Mouse (Mus musculus) heart, embryonic 16.5 days (tissue): ENCODE measurements around the gene Cabp7. TPM values are rescaled to one million over a fixed set of nuclear protein-coding genes. Genes with fewer than 3 reads are reported as not detected.

Experiments used
- ATAC-seq: fragments of 200-750 bp; cut with Nextera tagmentation; replicated peaks from 2 replicates; pipeline ENCODE4 v1.8.0; 2017; ENCODE audit warnings: moderate number of reproducible peaks; ENCODE audit not compliant: insufficient read depth, low FRiP score; ENCODE audit errors: extremely low read depth
- H3K27ac ChIP-seq: fragments of 300-500 bp; sonication (generic); 2 replicates; pipeline ENCODE4 v1.5.1; 2014; ENCODE audit warnings: mild to moderate bottlenecking, low read length, control low read depth, moderate library complexity
- H3K27me3 ChIP-seq: fragments of 300-500 bp; sonication (generic); 2 replicates; pipeline ENCODE4 v1.6.1; 2014; ENCODE audit warnings: low read length, mixed read lengths; ENCODE audit not compliant: control insufficient read depth, insufficient read depth
- H3K36me3 ChIP-seq: fragments of 300-500 bp; sonication (generic); 2 replicates; pipeline ENCODE4 v1.6.1; 2014; ENCODE audit not compliant: control insufficient read depth, insufficient read depth
- H3K4me1 ChIP-seq: fragments of 300-500 bp; sonication (generic); 2 replicates; pipeline ENCODE4 v1.6.1; 2014; ENCODE audit warnings: low read length, mixed read lengths; ENCODE audit not compliant: control insufficient read depth, insufficient read depth
- H3K4me2 ChIP-seq: fragments of 300-500 bp; sonication (generic); 2 replicates; pipeline ENCODE4 v1.6.1; 2014; ENCODE audit warnings: low read depth, mild to moderate bottlenecking, control low read depth, low read length
- H3K4me3 ChIP-seq: fragments of 300-500 bp; sonication (generic); 2 replicates; pipeline ENCODE4 v1.5.1; 2014; ENCODE audit warnings: mild to moderate bottlenecking, control low read depth, low read length
- H3K9ac ChIP-seq: fragments of 300-500 bp; sonication (generic); 2 replicates; pipeline ENCODE4 v1.6.1; 2014; ENCODE audit warnings: low read length, control low read depth
- H3K9me3 ChIP-seq: fragments of 300-500 bp; sonication (generic); replicated peaks from 2 replicates; pipeline ENCODE4 v1.6.1; 2016; ENCODE audit warnings: low read length; ENCODE audit not compliant: control insufficient read depth
- WGBS: fragments of 180-500 bp; shearing (Covaris S2); extraction: QIAGEN DNeasy Blood & Tissue Kit; methylation state at CpG from one replicate; pipeline ENCODE4 v1.1.7; 2014; 5-methylcytosine and 5-hydroxymethylcytosine counted together
- polyA plus RNA-seq: library from polyadenylated mRNA; unstranded; fragments of >200 nt; fragmentation: Nextera tagmentation; extraction: Ambion mirVana; gene quantifications from 2 replicates; pipeline ENCODE4 v1.2.1, GENCODE M21; 2015

Cabp7 gene
- polyA plus RNA-seq, 1 experiment from 2014 or later: 0.14 TPM

DNA sequence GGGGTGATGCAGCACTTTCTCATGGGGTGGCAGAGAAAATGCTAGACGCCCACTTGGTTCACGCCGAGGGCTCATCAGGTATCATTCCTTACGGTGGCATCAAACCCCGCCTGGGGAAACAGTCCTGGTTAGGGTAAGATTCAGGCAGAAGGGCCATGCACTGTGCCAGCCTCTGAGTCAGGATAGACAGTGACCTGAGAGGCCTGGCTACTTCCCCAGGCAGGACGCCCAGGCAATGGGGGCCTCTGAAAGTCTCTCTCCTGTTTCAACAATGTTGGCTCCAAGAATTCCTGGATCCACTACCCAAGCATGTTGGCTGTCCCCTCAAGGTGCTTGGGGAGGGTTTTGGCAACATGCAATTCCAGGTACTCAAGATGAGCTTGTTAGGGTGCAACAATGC is 23.3 kb upstream of the Cabp7 start:
- Histone ChIP-seq H3K36me3 (peaks cover 3% of the 10 kb centered on the region), H3K4me2 (no peak overlapping the region), H3K9me3 (no peaks in the 10 kb centered on the region), H3K4me1 (no peaks in the 10 kb centered on the region), H3K4me3 (no peak overlapping the region), H3K27ac (no peak overlapping the region), H3K27me3 (no peaks in the 10 kb centered on the region), H3K9ac (no peak overlapping the region)
- ATAC-seq: no peak
- 92% methylated on average over 6 of the region's 6 CpGs for WGBS

DNA sequence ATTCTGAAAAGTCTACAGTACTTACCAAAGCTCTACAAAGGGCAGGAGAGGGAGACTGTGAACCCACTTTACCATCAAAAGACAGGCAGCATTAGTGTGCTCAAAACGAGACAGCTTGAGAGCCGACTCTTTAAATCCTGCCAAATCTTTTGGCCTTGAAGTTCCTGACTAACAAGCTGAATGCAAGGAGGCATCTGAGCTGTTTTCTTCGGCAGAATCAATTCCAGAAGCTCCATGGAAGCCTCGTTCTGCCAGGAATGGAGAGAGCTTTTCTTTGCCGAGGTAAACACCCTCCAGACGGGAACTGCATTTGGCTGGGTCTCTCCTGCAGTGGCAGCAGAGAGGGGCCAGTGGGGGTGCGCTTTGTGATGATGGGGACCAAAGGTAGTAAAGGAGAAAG is 22.7 kb upstream of the Cabp7 start:
- Histone ChIP-seq H3K27ac (no peak overlapping the region), H3K9me3 (no peaks in the 10 kb centered on the region), H3K4me1 (no peaks in the 10 kb centered on the region), H3K36me3 (peaks cover 3% of the 10 kb centered on the region), H3K9ac (no peak overlapping the region), H3K4me3 (no peak overlapping the region), H3K4me2 (no peak overlapping the region), H3K27me3 (no peaks in the 10 kb centered on the region)
- no peak for ATAC-seq
- WGBS: 73% methylated on average over 7 of the region's 7 CpGs

DNA sequence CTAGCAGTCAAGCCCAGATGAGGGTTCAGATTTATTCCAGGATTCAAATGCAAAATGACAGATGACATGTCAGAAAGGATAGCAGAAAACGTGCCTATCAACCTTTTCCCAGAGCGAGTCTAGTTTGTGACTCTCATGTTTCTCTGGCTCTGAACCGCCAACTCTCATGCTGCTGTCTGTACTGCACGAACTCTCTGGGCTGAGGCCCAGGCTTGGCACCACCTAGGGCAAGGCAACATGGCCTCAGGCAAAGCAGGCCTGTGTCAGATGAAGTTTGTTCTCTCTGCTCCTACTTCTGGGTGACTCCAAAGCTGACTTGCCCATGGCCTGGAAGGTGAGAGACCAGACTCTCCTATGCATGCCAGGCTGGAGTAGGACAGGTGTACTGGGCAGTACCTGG is 21.8 kb upstream of the Cabp7 start:
- Histone ChIP-seq H3K9me3 (no peaks in the 10 kb centered on the region), H3K4me3 (no peak overlapping the region), H3K4me1 (no peaks in the 10 kb centered on the region), H3K27me3 (no peaks in the 10 kb centered on the region), H3K27ac (no peak overlapping the region), H3K9ac (no peak overlapping the region), H3K4me2 (no peak overlapping the region), H3K36me3 (peaks cover 3% of the 10 kb centered on the region)
- no peak for ATAC-seq
- whole genome bisulfite sequencing: 90% methylated on average over 4 of the region's 4 CpGs

DNA sequence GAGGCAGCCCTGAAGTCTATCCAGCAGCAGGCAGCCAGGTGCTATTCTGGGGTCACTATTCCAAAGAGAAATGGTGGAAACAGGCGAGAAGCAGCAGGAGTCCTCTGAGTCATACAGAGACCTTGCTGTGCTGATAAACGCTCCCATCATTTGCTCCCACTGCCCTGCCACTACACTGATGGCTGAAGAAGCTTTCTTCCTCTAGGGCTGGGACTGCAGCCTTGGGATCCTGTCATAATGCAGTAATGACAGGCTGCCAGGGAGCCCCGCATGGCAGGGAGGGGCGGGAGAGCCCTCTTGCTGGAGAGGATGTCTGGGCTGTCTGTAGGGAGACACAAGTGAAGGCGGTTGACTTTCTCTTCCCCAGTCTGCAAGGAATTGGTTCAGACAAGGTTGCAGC is 17.9 kb upstream of the Cabp7 start:
- WGBS: 40% methylated on average over 5 of the region's 5 CpGs
- H3K4me2 ChIP-seq: no peak overlapping the region
- no peak overlapping the region for H3K4me3 ChIP-seq
- H3K27ac ChIP-seq: no peak overlapping the region
- no peak overlapping the region for H3K9ac ChIP-seq
- no peaks in the 10 kb centered on the region for H3K9me3 ChIP-seq
- H3K4me1 ChIP-seq: peaks cover 9% of the 10 kb centered on the region
- ATAC-seq: no peak
- H3K27me3 ChIP-seq: peaks cover 17% of the 10 kb centered on the region
- no peaks in the 10 kb centered on the region; the same call in 1 of the 2 replicates for H3K36me3 ChIP-seq

DNA sequence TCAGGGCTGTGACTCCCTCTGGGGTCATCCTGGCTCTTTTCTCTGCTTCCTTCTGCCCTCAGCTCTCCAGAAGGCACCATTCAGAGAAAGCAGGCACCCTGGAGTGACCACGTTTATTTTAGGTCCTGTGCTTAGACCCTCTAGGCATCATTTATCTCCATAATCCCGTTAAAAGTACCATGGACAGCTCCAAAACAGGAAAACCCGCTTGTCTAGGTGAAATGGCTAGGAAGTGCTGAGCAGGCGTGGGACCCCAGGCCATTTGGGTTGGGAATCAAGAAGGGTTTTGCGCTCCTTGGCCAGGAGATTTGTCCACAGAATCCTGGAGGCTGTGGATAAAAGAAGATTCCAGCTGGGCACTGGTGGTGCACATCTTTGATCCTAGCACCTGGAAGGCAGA is 17.1 kb upstream of the Cabp7 start:
- no peaks in the 10 kb centered on the region for H3K9me3 ChIP-seq
- H3K4me2 ChIP-seq: no peak overlapping the region
- peaks cover 9% of the 10 kb centered on the region for H3K4me1 ChIP-seq
- ATAC-seq: no peak
- no peak overlapping the region for H3K27ac ChIP-seq
- H3K4me3 ChIP-seq: no peak overlapping the region
- no peaks in the 10 kb centered on the region for H3K36me3 ChIP-seq
- no peak overlapping the region for H3K9ac ChIP-seq
- peaks cover 17% of the 10 kb centered on the region for H3K27me3 ChIP-seq
- WGBS: 13% methylated on average over 5 of the region's 5 CpGs

DNA sequence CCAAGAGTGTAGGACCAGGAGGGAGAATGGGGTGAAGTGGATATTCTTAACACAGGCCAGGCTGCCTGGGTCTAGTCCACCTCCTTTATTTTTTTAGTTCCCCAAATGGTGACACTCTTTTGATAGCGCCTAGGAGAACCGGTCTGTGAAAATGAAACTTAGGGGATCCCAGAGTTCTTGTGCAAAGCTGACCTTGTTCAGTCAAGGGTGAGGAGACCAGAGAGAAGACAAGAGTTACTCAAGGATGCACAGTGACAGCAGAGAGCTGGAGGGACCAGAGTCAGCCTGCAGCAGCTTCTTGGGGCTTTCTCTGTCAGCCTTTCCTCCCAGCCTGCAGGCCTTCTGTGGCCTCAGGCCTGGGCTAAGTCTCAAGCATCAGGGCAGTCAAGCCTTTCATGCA is 15.9 kb upstream of the Cabp7 start:
- H3K27me3 ChIP-seq: peaks cover 17% of the 10 kb centered on the region
- H3K4me3 ChIP-seq: no peak overlapping the region
- H3K27ac ChIP-seq: no peak overlapping the region
- no peak for ATAC-seq
- 14% methylated on average over 2 of the region's 2 CpGs for WGBS
- H3K4me2 ChIP-seq: no peak overlapping the region
- H3K4me1 ChIP-seq: peaks cover 9% of the 10 kb centered on the region
- H3K9ac ChIP-seq: no peak overlapping the region
- no peaks in the 10 kb centered on the region for H3K9me3 ChIP-seq
- no peaks in the 10 kb centered on the region for H3K36me3 ChIP-seq

DNA sequence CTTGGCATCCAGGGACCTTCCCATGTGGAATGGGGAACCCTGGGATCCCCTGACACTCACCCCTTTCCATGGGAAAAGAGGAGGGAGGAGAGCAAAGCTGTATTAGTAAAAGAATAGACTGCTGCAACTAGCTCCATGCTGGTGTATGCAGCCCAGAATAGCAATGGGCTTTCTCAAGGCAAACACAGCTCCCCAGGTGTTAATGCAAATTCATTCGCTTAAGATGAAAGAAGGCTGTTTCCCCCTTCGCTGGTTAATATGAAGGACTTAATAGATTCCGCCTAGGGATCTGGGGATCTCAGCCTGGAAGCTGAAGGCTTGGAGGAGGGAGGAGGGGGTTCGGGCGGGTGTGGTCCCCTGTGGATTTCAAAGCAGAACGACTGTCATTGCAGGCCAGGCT is 15.4 kb upstream of the Cabp7 start:
- H3K27ac ChIP-seq: no peak overlapping the region
- H3K4me1 ChIP-seq: peaks cover 9% of the 10 kb centered on the region
- no peaks in the 10 kb centered on the region for H3K9me3 ChIP-seq
- H3K4me2 ChIP-seq: no peak overlapping the region
- no peak overlapping the region for H3K9ac ChIP-seq
- ATAC-seq: no peak
- peaks cover 17% of the 10 kb centered on the region for H3K27me3 ChIP-seq
- no peaks in the 10 kb centered on the region for H3K36me3 ChIP-seq
- H3K4me3 ChIP-seq: no peak overlapping the region
- 23% methylated on average over 6 of the region's 6 CpGs for WGBS

DNA sequence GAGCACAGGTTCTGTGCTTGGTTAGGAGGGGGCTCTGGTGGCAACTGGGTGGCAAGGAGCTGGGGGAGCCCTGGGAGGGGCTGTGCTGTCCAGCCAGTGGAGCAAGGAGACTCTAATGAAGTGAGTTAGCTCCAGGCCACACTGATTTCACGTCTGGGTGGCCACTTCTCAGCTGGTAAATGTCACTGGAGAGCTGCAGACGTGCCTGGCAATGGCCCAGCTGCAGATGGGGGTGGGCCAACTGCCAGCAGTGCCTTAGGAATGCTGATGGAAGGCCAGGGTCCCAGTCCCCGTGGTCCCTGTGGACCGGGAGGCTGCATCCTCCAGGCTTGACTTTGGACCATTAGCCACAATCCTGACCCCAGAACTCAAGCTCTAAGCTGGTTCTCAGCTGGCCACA is 13.9 kb upstream of the Cabp7 start:
- H3K27ac ChIP-seq: no peak overlapping the region
- H3K36me3 ChIP-seq: no peaks in the 10 kb centered on the region
- no peak overlapping the region for H3K9ac ChIP-seq
- no peak overlapping the region for H3K4me2 ChIP-seq
- ATAC-seq: peak; percentile 56
- 13% methylated on average over 4 of the region's 4 CpGs for WGBS
- peaks cover 9% of the 10 kb centered on the region for H3K4me1 ChIP-seq
- H3K27me3 ChIP-seq: peaks cover 19% of the 10 kb centered on the region
- H3K4me3 ChIP-seq: no peak overlapping the region
- no peaks in the 10 kb centered on the region for H3K9me3 ChIP-seq

DNA sequence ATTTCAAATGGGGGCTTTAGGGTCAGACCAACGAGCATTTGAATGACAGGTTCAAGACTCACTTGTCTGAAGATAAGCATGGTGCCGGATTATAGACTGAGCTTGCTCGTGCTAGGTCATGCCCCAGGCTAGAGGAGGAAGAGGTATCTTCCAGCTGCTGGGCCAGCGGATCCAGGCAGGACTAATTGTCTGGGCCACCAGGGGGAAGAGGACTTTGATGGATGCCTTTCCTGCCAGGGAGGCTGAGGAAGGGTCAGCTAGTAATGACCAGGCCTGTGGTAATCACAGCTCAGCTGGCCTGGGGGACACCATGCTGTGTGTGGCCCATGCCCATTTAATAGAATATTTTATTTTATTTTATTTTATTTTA is 11.2 kb upstream of the Cabp7 start:
- no peak for ATAC-seq
- WGBS: 27% methylated on average over 4 of the region's 4 CpGs
- Histone ChIP-seq H3K4me2 (no peak overlapping the region), H3K4me1 (peaks cover 9% of the 10 kb centered on the region), H3K4me3 (no peak overlapping the region), H3K27me3 (peaks cover 19% of the 10 kb centered on the region), H3K27ac (no peak overlapping the region), H3K36me3 (no peaks in the 10 kb centered on the region), H3K9me3 (peaks cover 5% of the 10 kb centered on the region), H3K9ac (no peak overlapping the region)
